Mouse (Mus musculus): ENCODE data around the gene Brms1. TPM values are rescaled to one million over a fixed set of nuclear protein-coding genes. Genes with fewer than 3 reads are reported as not detected.

The Brms1 gene
- total and polyA plus RNA-seq, 3 experiments = 22.8 to 50.9 (median 36.3) TPM

- Histone ChIP-seq H3K4me1 (ENCODE audit: control insufficient read depth in 1 of 2, insufficient read depth in 2 of 2) (peaks cover 12 to 40% of the 10 kb centered on the region in 2 experiments), H3K4me3 (replicated peaks in 1 of 3; ENCODE audit: low read depth in 2 of 3, low read length in 2 of 3, poor library complexity in 1 of 3) (peak within 1 kb of the TSS; percentile 69 to 86 (median 79)), H3K79me2 (replicated peaks; ENCODE audit: control insufficient read depth, extremely low read depth, insufficient read depth, poor library complexity, severe bottlenecking) (peaks cover 11% of the 10 kb centered on the region), H3K27ac (ENCODE audit: insufficient read depth, low read depth) (no peak within 1 kb of the TSS), H3K4me2 (ENCODE audit: insufficient read depth, low read depth, poor library complexity, severe bottlenecking) (peak within 1 kb of the TSS; percentile 82), H3K36me3 (replicated peaks in 1 of 2; ENCODE audit: control insufficient read depth in 1 of 2, insufficient read depth in 1 of 2, low read length in 1 of 2) (peaks cover 3 to 11% of the 10 kb centered on the region in 2 experiments), H3K9ac (ENCODE audit: insufficient read depth, low read depth) (peak within 1 kb of the TSS; percentile 62), H3K9me3 (replicated peaks; ENCODE audit: low read length) (no peaks in the 10 kb centered on the region), H3K27me3 (replicated peaks) (peaks cover 7% of the 10 kb centered on the region)
- dilution Hi-C loops (cut with MboI; ENCODE audit: extremely low pct_ligation_motif_present, extremely low pct_unique_long_range_greater_than_20kb, low sequenced_read_pairs) (no loop called here), in situ Hi-C loops (cut with MboI; ENCODE audit: low pct_ligation_motif_present, low pct_unique_long_range_greater_than_20kb, low sequenced_read_pairs) (no loop called here)
- peak; percentile 84 for DNase-seq (ENCODE audit: extremely low read depth)
- TF ChIP-seq MAFK (IDR thresholded peaks at IDR 0.05; ENCODE audit: insufficient replicate concordance, low read length) (no peak), KAT2A (IDR thresholded peaks at IDR 0.05; ENCODE audit: insufficient replicate concordance, low read length) (no peak), JUND (conservative IDR thresholded peaks at IDR 0.05; ENCODE audit: low read depth, low read length) (no peak), TBP (conservative IDR thresholded peaks at IDR 0.05; ENCODE audit: low read depth, low read length) (no peak), MXI1 (IDR thresholded peaks at IDR 0.05; ENCODE audit: low read depth, low read length) (peak; percentile 70; the same call in 1 of the 2 replicates), HCFC1 (IDR thresholded peaks at IDR 0.05; ENCODE audit: low read depth, low read length) (no peak), MAZ (IDR thresholded peaks at IDR 0.05; ENCODE audit: low read depth, low read length) (no peak), MYC (IDR thresholded peaks at IDR 0.05; ENCODE audit: low read depth, low read length) (no peak), NRF1 (IDR thresholded peaks at IDR 0.05; ENCODE audit: low read depth, low read length) (peak; percentile 54), SMC3 (IDR thresholded peaks at IDR 0.05; ENCODE audit: low read depth, low read length) (no peak), MEF2A (IDR thresholded peaks at IDR 0.05; ENCODE audit: borderline replicate concordance, low read depth, low read length) (no peak), IRF4 (IDR thresholded peaks at IDR 0.05; ENCODE audit: low read depth, low read length) (no peak; the same call in 1 of the 2 replicates), JUN (IDR thresholded peaks at IDR 0.05; ENCODE audit: insufficient read depth, low read depth, low read length) (no peak), CHD1 (IDR thresholded peaks at IDR 0.05; ENCODE audit: low read depth, low read length) (no peak), USF1 (IDR thresholded peaks at IDR 0.05; ENCODE audit: low read depth, low read length) (no peak), UBTF (IDR thresholded peaks at IDR 0.05; ENCODE audit: low read depth, low read length) (no peak), MAX (IDR thresholded peaks at IDR 0.05; ENCODE audit: low read length) (no peak; the same call in 1 of the 2 replicates), BHLHE40 (IDR thresholded peaks at IDR 0.05; ENCODE audit: low read depth, low read length) (peak; percentile 47; the same call in 1 of the 2 replicates), RCOR1 (conservative IDR thresholded peaks at IDR 0.05; ENCODE audit: low read depth, low read length) (no peak), CHD2 (IDR thresholded peaks at IDR 0.05; ENCODE audit: low read length) (no peak), ZKSCAN1 (IDR thresholded peaks at IDR 0.05; ENCODE audit: borderline replicate concordance, low read depth, low read length) (no peak), EP300 (IDR thresholded peaks at IDR 0.05; ENCODE audit: low read length) (no peak), E2F4 (IDR thresholded peaks at IDR 0.05; ENCODE audit: insufficient replicate concordance, low read depth, low read length) (no peak), SIN3A (IDR thresholded peaks at IDR 0.05; ENCODE audit: low read length) (peak; percentile 69; the same call in 1 of the 2 replicates), ZNF384 (IDR thresholded peaks at IDR 0.05; ENCODE audit: low read depth, low read length) (no peak), TCF12 (IDR thresholded peaks at IDR 0.05; ENCODE audit: low read depth, low read length) (peak; percentile 58; the same call in 1 of the 2 replicates), CTCF (conservative IDR thresholded peaks at IDR 0.05 in 1 of 2, IDR thresholded peaks at IDR 0.05 in 1 of 2; ENCODE audit: low read depth in 2 of 2, low read length in 2 of 2) (peak in 1 of 2 experiments; percentile 52; a peak in 2 of 4 replicates), RAD21 (IDR thresholded peaks at IDR 0.05; ENCODE audit: low read depth, low read length) (no peak), ELF1 (IDR thresholded peaks at IDR 0.05; ENCODE audit: low read depth, low read length) (no peak; the same call in 1 of the 2 replicates), GABPA (IDR thresholded peaks at IDR 0.05; ENCODE audit: insufficient replicate concordance, low read depth, low read length) (no peak), PAX5 (IDR thresholded peaks at IDR 0.05; ENCODE audit: low read length) (no peak), POLR2AphosphoS2 (IDR thresholded peaks at IDR 0.05; ENCODE audit: low read depth, low read length) (no peak), ETS1 (conservative IDR thresholded peaks at IDR 0.05; ENCODE audit: low read depth, low read length) (no peak), POLR2A (IDR thresholded peaks at IDR 0.05; ENCODE audit: low read depth, low read length) (peak; percentile 79), ZC3H11A (IDR thresholded peaks at IDR 0.05; ENCODE audit: low read depth, low read length) (no peak), NELFE (IDR thresholded peaks at IDR 0.05; ENCODE audit: low read depth, low read length) (peak; percentile 65; the same call in 1 of the 2 replicates), USF2 (conservative IDR thresholded peaks at IDR 0.05; ENCODE audit: low read depth, low read length) (no peak), ZMIZ1 (IDR thresholded peaks at IDR 0.05; ENCODE audit: low read depth, low read length) (peak; percentile 77)
Observed at GRCm38 (mm10) chr19:5038709-5039156, 2.4 kb upstream of the Brms1 start, which contains the start of the genes B4gat1 and AC124502.3. TSS of gene B4gat1 (plus strand) at chr19:5038826. TSS of gene AC124502.3 (plus strand) at chr19:5038891.

Data from CH12.LX (cell line).